Mouse (Mus musculus) liver, embryonic 14.5 days (tissue): ENCODE results near the gene Dnaaf2.

Source experiments
- CTCF ChIP-seq: IDR thresholded peaks from 2 replicates; pipeline ENCODE4 v1.5.1; 2016; ENCODE audit warnings: antibody characterized with exemption, low read depth, control low read depth
- EP300 ChIP-seq: IDR thresholded peaks from 2 replicates; pipeline ENCODE4 v1.6.1; 2016; ENCODE audit warnings: antibody characterized with exemption, low read depth

- no peak for TF ChIP-seq EP300
- no peak for TF ChIP-seq CTCF
Measured at GRCm38 (mm10) chr12:69215000-69215785, 17.0 kb upstream of the Dnaaf2 start.
